Mouse (Mus musculus) embryo, embryonic 11 days (tissue): ENCODE measurements around the gene Zpbp2.
"Not testable (repeated sequence)": the region's sequence is repeated elsewhere in the genome, so short reads cannot be mapped to it uniquely, and the experiment has no call there.

Experiments
- DNase-seq: peaks from one replicate; pipeline ENCODE4 v3.0.0-alpha.2; 2015

Gene Zpbp2

GRCm38 (mm10) chr11:98595021-98595420, 44.1 kb downstream of the Zpbp2 start:
- DNase-seq: no peak

GRCm38 (mm10) chr11:98595473-98595872, 44.6 kb downstream of the Zpbp2 start:
- no peak for DNase-seq

- DNase-seq: no peak
Measured at GRCm38 (mm10) chr11:98595955-98596354, 45.1 kb downstream of the Zpbp2 start.

GRCm38 (mm10) chr11:98597363-98597762, 46.5 kb downstream of the Zpbp2 start:
- DNase-seq: peak; percentile 71

GRCm38 (mm10) chr11:98597991-98598390, 47.1 kb downstream of the Zpbp2 start, which contains the start of gene Lrrc3c:
Gene Lrrc3c (plus strand): TSS chr11:98598291.
- no peak for DNase-seq

- no peak for DNase-seq
Measured at GRCm38 (mm10) chr11:98598851-98599290, 48.0 kb downstream of the Zpbp2 start.

GRCm38 (mm10) chr11:98599291-98599690, 48.4 kb downstream of the Zpbp2 start:
- no peak for DNase-seq

- DNase-seq: peak; percentile 79
Measured at GRCm38 (mm10) chr11:98602090-98602690, 51.3 kb downstream of the Zpbp2 start.

GRCm38 (mm10) chr11:98603953-98604352, 53.1 kb downstream of the Zpbp2 start:
- no peak for DNase-seq

- not testable (repeated sequence) for DNase-seq
Measured at GRCm38 (mm10) chr11:98604911-98605310, 54.0 kb downstream of the Zpbp2 start.

GRCm38 (mm10) chr11:98606763-98607162, 55.9 kb downstream of the Zpbp2 start:
- peak; percentile 78 for DNase-seq
